Mouse (Mus musculus) heart, embryonic 16.5 days (tissue): ENCODE measurements around the gene Frs2. TPM values are rescaled to one million over a fixed set of nuclear protein-coding genes. Genes with fewer than 3 reads are reported as not detected.
"Not testable (repeated sequence)": the region's sequence is repeated elsewhere in the genome, so short reads cannot be mapped to it uniquely, and the experiment has no call there.

Experiments
- ATAC-seq: fragments of 200-750 bp; cut with Nextera tagmentation; replicated peaks from 2 replicates; pipeline ENCODE4 v1.8.0; 2017; ENCODE audit warnings: moderate number of reproducible peaks; ENCODE audit not compliant: insufficient read depth, low FRiP score; ENCODE audit errors: extremely low read depth
- H3K27ac ChIP-seq: fragments of 300-500 bp; sonication (generic); 2 replicates; pipeline ENCODE4 v1.5.1; 2014; ENCODE audit warnings: mild to moderate bottlenecking, low read length, control low read depth, moderate library complexity
- H3K27me3 ChIP-seq: fragments of 300-500 bp; sonication (generic); 2 replicates; pipeline ENCODE4 v1.6.1; 2014; ENCODE audit warnings: low read length, mixed read lengths; ENCODE audit not compliant: control insufficient read depth, insufficient read depth
- H3K36me3 ChIP-seq: fragments of 300-500 bp; sonication (generic); 2 replicates; pipeline ENCODE4 v1.6.1; 2014; ENCODE audit not compliant: control insufficient read depth, insufficient read depth
- H3K4me1 ChIP-seq: fragments of 300-500 bp; sonication (generic); 2 replicates; pipeline ENCODE4 v1.6.1; 2014; ENCODE audit warnings: low read length, mixed read lengths; ENCODE audit not compliant: control insufficient read depth, insufficient read depth
- H3K4me2 ChIP-seq: fragments of 300-500 bp; sonication (generic); 2 replicates; pipeline ENCODE4 v1.6.1; 2014; ENCODE audit warnings: low read depth, mild to moderate bottlenecking, control low read depth, low read length
- H3K4me3 ChIP-seq: fragments of 300-500 bp; sonication (generic); 2 replicates; pipeline ENCODE4 v1.5.1; 2014; ENCODE audit warnings: mild to moderate bottlenecking, control low read depth, low read length
- H3K9ac ChIP-seq: fragments of 300-500 bp; sonication (generic); 2 replicates; pipeline ENCODE4 v1.6.1; 2014; ENCODE audit warnings: low read length, control low read depth
- H3K9me3 ChIP-seq: fragments of 300-500 bp; sonication (generic); replicated peaks from 2 replicates; pipeline ENCODE4 v1.6.1; 2016; ENCODE audit warnings: low read length; ENCODE audit not compliant: control insufficient read depth
- WGBS: fragments of 180-500 bp; shearing (Covaris S2); extraction: QIAGEN DNeasy Blood & Tissue Kit; methylation state at CpG from one replicate; pipeline ENCODE4 v1.1.7; 2014; 5-methylcytosine and 5-hydroxymethylcytosine counted together
- polyA plus RNA-seq: library from polyadenylated mRNA; unstranded; fragments of >200 nt; fragmentation: Nextera tagmentation; extraction: Ambion mirVana; gene quantifications from 2 replicates; pipeline ENCODE4 v1.2.1, GENCODE M21; 2015

Gene Frs2
- polyA plus RNA-seq, 1 experiment from 2014 or later = 17.5 TPM

- Histone ChIP-seq H3K9ac (no peak overlapping the region), H3K4me1 (peaks cover 9% of the 10 kb centered on the region), H3K27me3 (no peaks in the 10 kb centered on the region), H3K27ac (0 out of 2 replicates have a peak overlapping the region, but pooled peaks have one; percentile 41), H3K9me3 (no peaks in the 10 kb centered on the region), H3K4me2 (no peak overlapping the region), H3K4me3 (no peak overlapping the region), H3K36me3 (peaks cover 39% of the 10 kb centered on the region)
- no peak for ATAC-seq
- WGBS = 51% methylated on average over 4 of the region's 4 CpGs
These were observed 98.3 kb downstream of the Frs2 start for GRCm38 (mm10) chr10:117049961-117050597.

- peak overlapping the region; percentile 62 for H3K4me2 ChIP-seq
- H3K4me1 ChIP-seq = peaks cover 14% of the 10 kb centered on the region
- peak overlapping the region; percentile 82; the same call in 1 of the 2 replicates for H3K9ac ChIP-seq
- no peaks in the 10 kb centered on the region for H3K27me3 ChIP-seq
- peak overlapping the region; percentile 41; the same call in 1 of the 2 replicates for H3K27ac ChIP-seq
- H3K9me3 ChIP-seq = no peaks in the 10 kb centered on the region
- peaks cover 32% of the 10 kb centered on the region for H3K36me3 ChIP-seq
- H3K4me3 ChIP-seq = peak overlapping the region; percentile 65
- no peak for ATAC-seq
- 71% methylated on average over 4 of the region's 4 CpGs for WGBS
These were observed 99.1 kb downstream of the Frs2 start for GRCm38 (mm10) chr10:117049253-117049652.

GRCm38 (mm10) chr10:117045175-117046056 lies 102.9 kb downstream of the Frs2 start, which contains the start of gene Lrrc10:
Gene Lrrc10 (plus strand): TSS chr10:117045341.
- peak; percentile 37 for ATAC-seq
- H3K4me1 ChIP-seq = peaks cover 30% of the 10 kb centered on the region

GRCm38 (mm10) chr10:117043497-117044166 lies 104.7 kb downstream of the Frs2 start:
- H3K36me3 ChIP-seq, H3K27me3 ChIP-seq, ATAC-seq, H3K9me3 ChIP-seq: not testable (repeated sequence)
- Histone ChIP-seq H3K4me1 (peaks cover 21% of the 10 kb centered on the region), H3K4me3 (peak overlapping the region; percentile 11; the same call in 1 of the 2 replicates), H3K27ac (peak overlapping the region; percentile 91; the same call in 1 of the 2 replicates), H3K9ac (peak overlapping the region; percentile 49; the same call in 1 of the 2 replicates), H3K4me2 (peak overlapping the region; percentile 51)
- WGBS = 27% methylated on average over 15 of the region's 16 CpGs

More at GRCm38 (mm10) chr10:117045175-117046056, 102.9 kb downstream of the Frs2 start, which contains the start of gene Lrrc10:
- no peaks in the 10 kb centered on the region for H3K27me3 ChIP-seq
- H3K36me3 ChIP-seq = peaks cover 5% of the 10 kb centered on the region; the same call in 1 of the 2 replicates
- no peaks in the 10 kb centered on the region for H3K9me3 ChIP-seq
- H3K27ac ChIP-seq = peak within 1 kb of the TSS; percentile 91
- 15% methylated on average over 40 of the region's 40 CpGs for WGBS
- H3K9ac ChIP-seq = peak within 1 kb of the TSS; percentile 82
- peak within 1 kb of the TSS; percentile 65 for H3K4me3 ChIP-seq
- H3K4me2 ChIP-seq = peak within 1 kb of the TSS; percentile 62

GRCm38 (mm10) chr10:117042295-117042694 lies 106.0 kb downstream of the Frs2 start:
- H3K4me1 ChIP-seq = peaks cover 21% of the 10 kb centered on the region
- no peaks in the 10 kb centered on the region for H3K36me3 ChIP-seq
- no peaks in the 10 kb centered on the region for H3K27me3 ChIP-seq
- H3K4me2 ChIP-seq = peak overlapping the region; percentile 60
- peak overlapping the region; percentile 59 for H3K9ac ChIP-seq
- H3K27ac ChIP-seq = peak overlapping the region; percentile 75
- peak overlapping the region; percentile 19 for H3K4me3 ChIP-seq
- 29% methylated on average over 14 of the region's 14 CpGs for WGBS
- peak; percentile 83 for ATAC-seq
- 0 out of 2 replicates have a peak, but pooled peaks cover 3% of the 10 kb centered on the region for H3K9me3 ChIP-seq

GRCm38 (mm10) chr10:117040355-117040754 lies 108.0 kb downstream of the Frs2 start:
- Histone ChIP-seq H3K36me3 (no peaks in the 10 kb centered on the region), H3K4me1 (peaks cover 21% of the 10 kb centered on the region), H3K27ac (no peak overlapping the region), H3K4me2 (no peak overlapping the region), H3K4me3 (no peak overlapping the region), H3K27me3 (no peaks in the 10 kb centered on the region), H3K9me3 (0 out of 2 replicates have a peak, but pooled peaks cover 3% of the 10 kb centered on the region), H3K9ac (no peak overlapping the region)
- 70% methylated on average over 6 of the region's 6 CpGs for WGBS
- ATAC-seq = no peak

GRCm38 (mm10) chr10:117033785-117034184 lies 114.5 kb downstream of the Frs2 start:
- Histone ChIP-seq H3K4me1 (no peaks in the 10 kb centered on the region), H3K4me2 (no peak overlapping the region), H3K4me3 (no peak overlapping the region), H3K27me3 (no peaks in the 10 kb centered on the region), H3K9ac (no peak overlapping the region), H3K9me3 (0 out of 2 replicates have a peak, but pooled peaks cover 3% of the 10 kb centered on the region), H3K27ac (no peak overlapping the region), H3K36me3 (no peaks in the 10 kb centered on the region)
- WGBS = 18% methylated on average over 8 of the region's 8 CpGs
- ATAC-seq = 0 out of 2 replicates have a peak, but pooled peaks have one; percentile 50

- no peak for ATAC-seq
- Histone ChIP-seq H3K4me2 (no peak overlapping the region), H3K27ac (no peak overlapping the region), H3K4me3 (no peak overlapping the region), H3K9ac (no peak overlapping the region), H3K36me3 (no peaks in the 10 kb centered on the region), H3K9me3 (no peaks in the 10 kb centered on the region), H3K27me3 (no peaks in the 10 kb centered on the region), H3K4me1 (no peaks in the 10 kb centered on the region)
- WGBS = 94% methylated on average over 3 of the region's 3 CpGs
These were observed 117.2 kb downstream of the Frs2 start for GRCm38 (mm10) chr10:117031160-117031559.
